Mouse (Mus musculus): ENCODE measurements at regions not wholly inside any gene's neighbourhood (a gene's known extent, or its start where the extent isn't known, plus 50 kb on each side); places are given as distances from the start of the nearest gene placed in this dataset.

GRCm38 (mm10) chr16:95839512-95840253 is 137.8 kb downstream of the Ets2 start:
- no peak for TF ChIP-seq CTCF (IDR thresholded peaks at IDR 0.05; ENCODE audit: control insufficient read depth, insufficient read depth, low read length)
- TF ChIP-seq POLR2A (IDR thresholded peaks at IDR 0.05; ENCODE audit: borderline replicate concordance, control insufficient read depth, low read depth, low read length) = no peak

Measured in bone marrow, adult 2 months (tissue).